ENCODE assay signal across 8 mouse cellular contexts in the genomic region with DNA sequence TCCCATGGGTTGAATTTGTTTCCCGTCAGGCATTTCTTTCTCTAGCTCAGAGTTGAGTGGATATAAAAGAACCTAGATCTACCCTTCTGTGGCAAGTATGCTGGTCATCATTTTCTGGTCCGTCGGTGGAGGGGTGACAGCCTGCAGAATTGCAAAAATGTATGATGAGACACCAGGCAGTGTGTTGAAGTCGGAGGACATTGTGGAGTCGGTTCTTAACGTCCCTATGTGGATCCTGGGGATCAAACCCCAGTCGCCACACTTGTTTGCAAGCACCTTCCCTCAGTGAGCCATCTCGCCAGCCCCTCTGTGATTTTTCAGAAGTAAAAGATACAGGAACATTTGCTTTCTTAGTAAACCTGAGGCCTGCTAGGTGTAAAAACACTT. TPM values are rescaled to one million over a fixed set of nuclear protein-coding genes. Genes with fewer than 3 reads are reported as not detected.
DNase-seq lines count a peak whose midpoint lies in the region; ATAC-seq and TF ChIP-seq lines count a peak whose summit lies in the region.

No protein-coding gene starts in this region.

- H3K27ac ChIP-seq in thymus, adult 2 months (ENCODE audit: control insufficient read depth, insufficient read depth, low read length): peak overlapping the region; percentile 38; the same call in 1 of the 2 replicates
- peak overlapping the region; percentile 88 for H3K27ac ChIP-seq in liver, embryonic 12.5 days

- no peak for ATAC-seq in liver, embryonic 12.5 days

- WGBS in thymus, adult 2 months: 12% methylated on average over 8 of the region's 8 CpGs
- 12% methylated on average over 8 of the region's 8 CpGs for WGBS in liver, embryonic 12.5 days (ENCODE audit: insufficient replicate concordance)

- H3K9me3 ChIP-seq in liver, embryonic 12.5 days (replicated peaks): no peaks in the 10 kb centered on the region

- peak; percentile 11 to 21 for DNase-seq in cerebellum, postnatal 10 days
- DNase-seq in cerebellum, adult 11-12 months: no peak
- DNase-seq in thymus, adult 2 months: peak; percentile 19
- DNase-seq in thymus, adult 18-20 months: no peak
- peak; percentile 32 for DNase-seq in thymus, postnatal 25 days
- no peak for DNase-seq in adrenal gland, adult 18-20 months (ENCODE audit: low spot score in 2 of 2)
- no peak for DNase-seq in frontal cortex, postnatal 36 days (ENCODE audit: low spot score in 2 of 2)

- H3K4me3 ChIP-seq in thymus, adult 2 months (ENCODE audit: control insufficient read depth, insufficient read depth, low read length): peak overlapping the region; percentile 65
- H3K4me3 ChIP-seq in liver, embryonic 12.5 days: peak overlapping the region; percentile 70

- H3K36me3 ChIP-seq in thymus, adult 2 months (ENCODE audit: control insufficient read depth, insufficient read depth, low read length): no peaks in the 10 kb centered on the region
- H3K36me3 ChIP-seq in liver, embryonic 12.5 days: peaks cover 39% of the 10 kb centered on the region

- H3K9ac ChIP-seq in liver, embryonic 12.5 days: peak overlapping the region; percentile 89

- peak overlapping the region; percentile 76 for H3K4me2 ChIP-seq in liver, embryonic 12.5 days

- TF ChIP-seq CTCF in thymus, adult 2 months (IDR thresholded peaks at IDR 0.05; ENCODE audit: borderline replicate concordance, control insufficient read depth, extremely low read depth, insufficient read depth, low read length, poor library complexity): no peak

- TF ChIP-seq POLR2A in thymus, adult 2 months (IDR thresholded peaks at IDR 0.05; ENCODE audit: control insufficient read depth, extremely low read depth, insufficient read depth, low read length, poor library complexity): no peak

- peaks cover 12% of the 10 kb centered on the region for H3K4me1 ChIP-seq in thymus, adult 2 months (replicated peaks; ENCODE audit: control insufficient read depth, insufficient read depth, low read length)
- H3K4me1 ChIP-seq in liver, embryonic 12.5 days: peaks cover 56% of the 10 kb centered on the region

- no peaks in the 10 kb centered on the region for H3K27me3 ChIP-seq in thymus, adult 2 months (ENCODE audit: control insufficient read depth, insufficient read depth, low read length)
- no peaks in the 10 kb centered on the region for H3K27me3 ChIP-seq in liver, embryonic 12.5 days (replicated peaks)

RNA-seq across cellular contexts. Expression of a gene that starts 5.5 kb away (rescaled TPM):
- polyA plus RNA-seq in thymus, adult 2 months (2012; rRNA removed): 0.37 and 0.46 TPM in 2 replicates
- 0.19 and 0.39 TPM in 2 replicates for polyA plus RNA-seq in liver, embryonic 12.5 days (2016; fragmentation: Nextera tagmentation; extraction: Ambion mirVana)
- 1 to 10 TPM; 1.4 to 2.0 TPM for total RNA-seq in adrenal gland, adult 18-20 months (2021)

RNA-seq across cellular contexts. Expression of a gene that starts 27.2 kb away (rescaled TPM):
- 32.2 and 42.5 TPM in 2 replicates for polyA plus RNA-seq in thymus, adult 2 months (2012; rRNA removed)
- polyA plus RNA-seq in liver, embryonic 12.5 days (2016; fragmentation: Nextera tagmentation; extraction: Ambion mirVana): 106 and 108 TPM in 2 replicates
- total RNA-seq in adrenal gland, adult 18-20 months (2021): 100 to 1,000 TPM in 1 of 2 experiments, 10 to 100 TPM in 1; 86.4 to 142 TPM

Comparison
In these comparisons a context has a peak if more than half of its experiments do, and no peak if none do; other contexts are left out.
1. DNase-seq: peak in cerebellum, postnatal 10 days (2 of 2), thymus, adult 2 months (single experiment) and thymus, postnatal 25 days (single experiment); none in cerebellum, adult 11-12 months (single experiment), thymus, adult 18-20 months (0 of 2), adrenal gland, adult 18-20 months (0 of 2) and frontal cortex, postnatal 36 days (0 of 2).